8 mouse cellular contexts compared by ENCODE assay signal in genomic region chr8:78023467-78023866, GRCm38 (mm10).
DNase-seq lines count a peak whose midpoint lies in the region; ATAC-seq lines count a peak whose summit lies in the region.

No protein-coding gene starts in this region.

- H3K27ac ChIP-seq in heart, embryonic 10.5 days = peak overlapping the region; percentile 13; the same call in 1 of the 2 replicates
- H3K27ac ChIP-seq in midbrain, embryonic 14.5 days (replicated peaks; ENCODE audit: low read depth, low read length) = no peak overlapping the region
- no peak overlapping the region for H3K27ac ChIP-seq in midbrain, embryonic 13.5 days
- H3K27ac ChIP-seq in forebrain, embryonic 12.5 days = no peak overlapping the region

- no peak overlapping the region for H3K4me2 ChIP-seq in midbrain, embryonic 14.5 days (ENCODE audit: low read length)
- no peak overlapping the region for H3K4me2 ChIP-seq in midbrain, embryonic 13.5 days (replicated peaks)
- no peak overlapping the region for H3K4me2 ChIP-seq in forebrain, embryonic 12.5 days

- no peak for DNase-seq in heart, embryonic 10.5 days (ENCODE audit: low spot score)
- DNase-seq in heart, adult 11 months = no peak
- DNase-seq in midbrain, embryonic 14.5 days = peak; percentile 60
- DNase-seq in kidney, postnatal 36 days = peak; percentile 13 to 60
- peak; percentile 54 for DNase-seq in yolk sac, embryonic 10.5 days (ENCODE audit: low spot score)
- no peak for DNase-seq in urinary bladder, postnatal 36 days (ENCODE audit: low spot score in 2 of 2)

- no peak overlapping the region for H3K9ac ChIP-seq in midbrain, embryonic 14.5 days (replicated peaks; ENCODE audit: low read length)
- no peak overlapping the region for H3K9ac ChIP-seq in midbrain, embryonic 13.5 days (replicated peaks)
- H3K9ac ChIP-seq in forebrain, embryonic 12.5 days = no peak overlapping the region

- H3K27me3 ChIP-seq in heart, embryonic 10.5 days (ENCODE audit: insufficient read depth, poor library complexity, severe bottlenecking) = no peaks in the 10 kb centered on the region
- H3K27me3 ChIP-seq in midbrain, embryonic 14.5 days (ENCODE audit: control insufficient read depth, insufficient read depth, low read length) = no peaks in the 10 kb centered on the region
- no peaks in the 10 kb centered on the region for H3K27me3 ChIP-seq in midbrain, embryonic 13.5 days
- no peaks in the 10 kb centered on the region for H3K27me3 ChIP-seq in forebrain, embryonic 12.5 days

- ATAC-seq in midbrain, embryonic 14.5 days (ENCODE audit: low FRiP score, low TSS enrichment) = no peak
- ATAC-seq in midbrain, embryonic 13.5 days = no peak
- no peak for ATAC-seq in forebrain, embryonic 12.5 days (ENCODE audit: low FRiP score)

- peaks cover 12% of the 10 kb centered on the region; the same call in 1 of the 2 replicates for H3K4me1 ChIP-seq in heart, embryonic 10.5 days
- no peaks in the 10 kb centered on the region for H3K4me1 ChIP-seq in midbrain, embryonic 14.5 days (ENCODE audit: control insufficient read depth, insufficient read depth, low read length)
- peaks cover 9% of the 10 kb centered on the region; the same call in 1 of the 2 replicates for H3K4me1 ChIP-seq in midbrain, embryonic 13.5 days (replicated peaks)
- peaks cover 6% of the 10 kb centered on the region for H3K4me1 ChIP-seq in forebrain, embryonic 12.5 days

- H3K9me3 ChIP-seq in heart, embryonic 10.5 days = no peaks in the 10 kb centered on the region
- no peaks in the 10 kb centered on the region for H3K9me3 ChIP-seq in midbrain, embryonic 14.5 days (ENCODE audit: control insufficient read depth, low read length)
- H3K9me3 ChIP-seq in midbrain, embryonic 13.5 days = no peaks in the 10 kb centered on the region
- no peaks in the 10 kb centered on the region for H3K9me3 ChIP-seq in forebrain, embryonic 12.5 days

- no peak overlapping the region for H3K4me3 ChIP-seq in heart, embryonic 10.5 days
- no peak overlapping the region for H3K4me3 ChIP-seq in midbrain, embryonic 14.5 days (replicated peaks; ENCODE audit: low read depth, low read length)
- no peak overlapping the region for H3K4me3 ChIP-seq in midbrain, embryonic 13.5 days (replicated peaks)
- no peak overlapping the region for H3K4me3 ChIP-seq in forebrain, embryonic 12.5 days (replicated peaks)

- WGBS in heart, embryonic 10.5 days = 49% methylated on average over 7 of the region's 7 CpGs
- 51% methylated on average over 7 of the region's 7 CpGs for WGBS in midbrain, embryonic 14.5 days
- WGBS in midbrain, embryonic 13.5 days = 41% methylated on average over 7 of the region's 7 CpGs
- 45% methylated on average over 7 of the region's 7 CpGs for WGBS in forebrain, embryonic 12.5 days

- H3K36me3 ChIP-seq in heart, embryonic 10.5 days = no peaks in the 10 kb centered on the region
- H3K36me3 ChIP-seq in midbrain, embryonic 14.5 days (ENCODE audit: control insufficient read depth, insufficient read depth, low read length) = no peaks in the 10 kb centered on the region
- no peaks in the 10 kb centered on the region for H3K36me3 ChIP-seq in midbrain, embryonic 13.5 days
- no peaks in the 10 kb centered on the region for H3K36me3 ChIP-seq in forebrain, embryonic 12.5 days (replicated peaks)

Comparison
In these comparisons a context has a peak if more than half of its experiments do, and no peak if none do; other contexts are left out.
1. DNase-seq: peak in midbrain, embryonic 14.5 days (single experiment), kidney, postnatal 36 days (2 of 2) and yolk sac, embryonic 10.5 days (single experiment); none in heart, embryonic 10.5 days (single experiment), heart, adult 11 months (single experiment) and urinary bladder, postnatal 36 days (0 of 2).